Mouse (Mus musculus) heart, embryonic 10.5 days (tissue): Measurements from ENCODE around the gene Bsg. TPM values are rescaled to one million over a fixed set of nuclear protein-coding genes. Genes with fewer than 3 reads are reported as not detected.

ENCODE experiments used
- DNase-seq: peaks from one replicate; pipeline ENCODE4 v3.0.0-alpha.2; 2017; ENCODE audit warnings: low spot score
- H3K27ac ChIP-seq: fragments of 300-500 bp; sonication (generic); 2 replicates; pipeline ENCODE4 v1.5.1; 2016; ENCODE audit warnings: mild to moderate bottlenecking
- H3K27me3 ChIP-seq: fragments of 300-500 bp; sonication (generic); 2 replicates; pipeline ENCODE4 v1.6.1; 2016; ENCODE audit warnings: mild to moderate bottlenecking; ENCODE audit not compliant: poor library complexity, insufficient read depth, severe bottlenecking
- H3K36me3 ChIP-seq: fragments of 300-500 bp; sonication (generic); 2 replicates; pipeline ENCODE4 v1.6.1; 2016; ENCODE audit warnings: mild to moderate bottlenecking, moderate library complexity
- H3K4me1 ChIP-seq: fragments of 300-500 bp; sonication (generic); 2 replicates; pipeline ENCODE4 v1.6.1; 2016; ENCODE audit warnings: mild to moderate bottlenecking
- H3K4me3 ChIP-seq: fragments of 300-500 bp; sonication (generic); 2 replicates; pipeline ENCODE4 v1.5.1; 2016; ENCODE audit warnings: mild to moderate bottlenecking, moderate library complexity
- H3K9me3 ChIP-seq: fragments of 300-500 bp; sonication (generic); 2 replicates; pipeline ENCODE4 v1.6.1; 2016; ENCODE audit warnings: mild to moderate bottlenecking, moderate library complexity
- WGBS: fragments of 180-500 bp; shearing (Covaris S2); methylation state at CpG from one replicate; pipeline ENCODE4 v1.1.7; 2016; 5-methylcytosine and 5-hydroxymethylcytosine counted together
- polyA plus RNA-seq: library from polyadenylated mRNA; unstranded; fragments of >200 nt; fragmentation: Nextera tagmentation; extraction: Ambion mirVana; gene quantifications from 2 replicates; pipeline ENCODE4 v1.2.1, GENCODE M21; 2016

Bsg gene
- polyA plus RNA-seq, 1 experiment from 2014 or later: 1,251 TPM

DNA sequence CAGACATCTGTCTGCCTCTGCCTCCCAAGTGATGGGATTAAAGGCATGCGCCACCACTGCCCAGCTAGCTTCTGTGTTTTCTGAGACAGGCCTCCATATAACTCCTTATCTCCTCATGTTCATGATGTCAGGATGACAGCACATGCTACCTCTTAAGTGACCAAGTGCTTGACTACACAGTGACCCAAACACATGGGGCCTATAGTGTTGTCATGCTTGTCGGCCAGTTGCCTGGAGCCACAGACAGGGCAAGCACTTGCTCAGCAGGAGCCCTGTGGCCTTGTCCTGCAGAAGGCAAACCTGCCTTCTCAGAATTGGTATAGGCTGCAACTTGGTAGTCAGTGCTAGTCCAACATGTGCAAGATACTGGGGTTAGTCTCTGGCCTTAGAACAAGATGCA, 18.1 kb upstream of the Bsg start:
- Histone ChIP-seq H3K4me3 (no peak overlapping the region), H3K27me3 (no peaks in the 10 kb centered on the region), H3K9me3 (no peaks in the 10 kb centered on the region), H3K36me3 (peaks cover 60% of the 10 kb centered on the region), H3K4me1 (peaks cover 40% of the 10 kb centered on the region), H3K27ac (peak overlapping the region; percentile 43; the same call in 1 of the 2 replicates)
- no peak for DNase-seq
- 89% methylated on average over 2 of the region's 2 CpGs for WGBS

DNA sequence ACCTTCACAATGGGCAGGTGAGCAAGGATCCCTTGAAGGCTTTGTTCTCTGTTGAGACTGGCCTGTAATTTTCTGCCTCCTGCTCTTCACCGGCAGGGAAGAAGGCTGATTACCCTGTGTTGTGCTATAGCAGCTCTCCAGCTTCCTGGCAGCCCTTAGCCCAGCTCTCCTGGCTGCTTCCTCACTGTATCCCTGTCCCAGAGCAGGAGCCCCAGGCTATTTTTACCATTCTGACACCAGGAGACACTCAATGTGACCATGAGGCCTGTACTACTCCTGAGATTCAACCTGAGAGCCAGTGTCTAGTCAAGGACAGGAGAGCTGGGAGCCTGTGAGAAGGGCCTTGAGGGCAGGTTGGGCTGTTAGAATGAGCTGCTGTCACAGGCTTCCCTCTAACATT, 17.6 kb upstream of the Bsg start:
- Histone ChIP-seq H3K27ac (peak overlapping the region; percentile 43; the same call in 1 of the 2 replicates), H3K36me3 (peaks cover 60% of the 10 kb centered on the region), H3K27me3 (no peaks in the 10 kb centered on the region), H3K4me1 (peaks cover 36% of the 10 kb centered on the region), H3K4me3 (no peak overlapping the region; the same call in 1 of the 2 replicates), H3K9me3 (no peaks in the 10 kb centered on the region)
- WGBS: 81% methylated on average over 1 of the region's 1 CpGs
- no peak for DNase-seq

- H3K27ac ChIP-seq: no peak overlapping the region
- peaks cover 33% of the 10 kb centered on the region for H3K4me1 ChIP-seq
- 96% methylated on average over 6 of the region's 6 CpGs for WGBS
- no peak overlapping the region for H3K4me3 ChIP-seq
- H3K36me3 ChIP-seq: peaks cover 65% of the 10 kb centered on the region
- no peaks in the 10 kb centered on the region for H3K27me3 ChIP-seq
- no peaks in the 10 kb centered on the region for H3K9me3 ChIP-seq
- DNase-seq: no peak
Observed at GRCm38 (mm10) chr10:79687513-79687912, 16.8 kb upstream of the Bsg start.

DNA sequence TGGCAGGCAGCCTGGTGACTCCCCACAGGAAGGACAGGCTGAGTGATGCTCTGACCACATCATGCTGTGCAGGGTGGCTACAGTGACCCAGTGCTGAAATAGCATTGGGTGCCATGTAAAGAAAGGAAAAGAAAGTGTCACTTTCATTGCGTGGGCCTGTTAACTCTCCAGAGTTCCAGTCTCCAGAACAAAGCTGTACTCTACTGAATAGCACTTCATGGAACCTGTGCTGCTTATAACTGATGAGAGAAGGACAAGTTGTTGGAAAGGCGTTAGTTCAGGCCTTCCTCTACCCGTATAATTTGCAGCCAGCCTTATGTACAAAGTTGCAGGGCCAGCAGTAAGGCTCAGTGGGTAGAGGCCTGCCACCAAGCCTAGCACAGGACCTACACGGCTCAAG, 15.6 kb upstream of the Bsg start, which contains the start of gene Gzmm:
Gene Gzmm, plus strand, starts transcription at position 301 of the 400 bp plus-strand sequence.
- Histone ChIP-seq H3K4me1 (peaks cover 23% of the 10 kb centered on the region), H3K36me3 (peaks cover 67% of the 10 kb centered on the region), H3K9me3 (no peaks in the 10 kb centered on the region), H3K27ac (no peak within 1 kb of the TSS), H3K4me3 (no peak within 1 kb of the TSS), H3K27me3 (no peaks in the 10 kb centered on the region)
- WGBS: 83% methylated on average over 4 of the region's 4 CpGs
- DNase-seq: no peak

- 90% methylated on average over 3 of the region's 3 CpGs for WGBS
- DNase-seq: no peak
- H3K4me3 ChIP-seq: no peak overlapping the region
- H3K9me3 ChIP-seq: no peaks in the 10 kb centered on the region
- H3K27ac ChIP-seq: no peak overlapping the region
- no peaks in the 10 kb centered on the region for H3K27me3 ChIP-seq
- peaks cover 18% of the 10 kb centered on the region for H3K4me1 ChIP-seq
- H3K36me3 ChIP-seq: peaks cover 63% of the 10 kb centered on the region
Observed at GRCm38 (mm10) chr10:79689178-79689577, 15.1 kb upstream of the Bsg start.

- 94% methylated on average over 2 of the region's 2 CpGs for WGBS
- Histone ChIP-seq H3K27me3 (no peaks in the 10 kb centered on the region), H3K4me3 (no peak overlapping the region), H3K27ac (no peak overlapping the region), H3K9me3 (no peaks in the 10 kb centered on the region), H3K36me3 (peaks cover 34% of the 10 kb centered on the region), H3K4me1 (peaks cover 22% of the 10 kb centered on the region)
- no peak for DNase-seq
Observed at GRCm38 (mm10) chr10:79691986-79692548, 12.2 kb upstream of the Bsg start.

DNA sequence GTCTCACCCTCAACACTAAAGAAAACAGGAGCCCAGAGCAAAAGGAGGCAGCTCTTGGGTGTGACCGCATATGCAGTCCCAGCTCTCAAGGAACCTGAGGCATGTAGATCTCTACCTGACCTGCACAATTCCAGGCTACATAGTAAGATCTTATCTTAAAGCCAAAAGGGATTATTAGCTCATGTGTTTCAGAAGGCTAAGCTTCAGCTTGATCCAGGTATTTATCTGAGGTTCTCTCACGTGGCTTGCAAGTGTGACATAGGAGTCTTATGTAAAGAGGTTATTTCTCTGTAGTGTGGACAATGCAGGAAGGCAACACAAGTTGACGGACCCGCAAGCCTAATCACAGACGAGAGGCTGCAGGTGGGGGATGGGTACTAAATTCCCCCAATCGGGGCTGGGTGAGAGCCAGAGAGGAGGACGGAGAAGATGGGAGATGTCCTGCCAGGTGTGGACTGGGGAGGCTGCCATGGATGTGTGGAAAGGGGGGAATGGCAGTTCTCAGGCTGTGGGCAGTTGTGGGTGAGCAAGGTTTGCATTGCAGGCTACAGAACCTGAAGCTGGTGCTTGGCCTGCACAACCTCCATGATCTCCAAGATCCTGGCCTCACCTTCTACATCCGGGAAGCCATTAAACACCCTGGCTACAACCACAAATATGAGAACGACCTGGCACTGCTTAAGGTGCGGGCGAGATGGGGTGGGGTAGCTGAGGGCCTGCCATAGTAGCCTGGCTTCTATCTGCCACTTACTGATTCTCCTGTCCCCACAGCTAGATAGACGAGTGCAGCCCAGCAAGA, 10.5 kb upstream of the Bsg start:
- WGBS: 68% methylated on average over 12 of the region's 12 CpGs
- H3K36me3 ChIP-seq: peaks cover 17% of the 10 kb centered on the region
- peaks cover 20% of the 10 kb centered on the region for H3K4me1 ChIP-seq
- H3K4me3 ChIP-seq: no peak overlapping the region
- DNase-seq: no peak
- no peak overlapping the region for H3K27ac ChIP-seq
- no peaks in the 10 kb centered on the region for H3K27me3 ChIP-seq
- H3K9me3 ChIP-seq: no peaks in the 10 kb centered on the region

DNA sequence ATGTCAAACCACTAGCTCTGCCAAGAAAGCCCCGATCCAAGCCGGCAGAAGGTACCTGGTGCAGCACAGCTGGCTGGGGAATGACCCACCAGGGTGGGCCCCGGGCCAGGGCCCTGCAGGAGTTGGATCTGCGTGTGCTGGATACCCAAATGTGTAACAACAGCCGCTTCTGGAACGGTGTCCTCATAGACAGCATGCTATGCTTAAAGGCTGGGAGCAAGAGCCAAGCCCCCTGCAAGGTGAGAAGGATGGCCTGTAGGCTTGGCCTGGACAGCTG, 10.0 kb upstream of the Bsg start:
- H3K4me3 ChIP-seq: no peak overlapping the region
- H3K27ac ChIP-seq: no peak overlapping the region
- H3K4me1 ChIP-seq: peaks cover 20% of the 10 kb centered on the region
- peaks cover 11% of the 10 kb centered on the region for H3K36me3 ChIP-seq
- no peaks in the 10 kb centered on the region for H3K9me3 ChIP-seq
- H3K27me3 ChIP-seq: no peaks in the 10 kb centered on the region
- DNase-seq: no peak
- 81% methylated on average over 6 of the region's 6 CpGs for WGBS

DNA sequence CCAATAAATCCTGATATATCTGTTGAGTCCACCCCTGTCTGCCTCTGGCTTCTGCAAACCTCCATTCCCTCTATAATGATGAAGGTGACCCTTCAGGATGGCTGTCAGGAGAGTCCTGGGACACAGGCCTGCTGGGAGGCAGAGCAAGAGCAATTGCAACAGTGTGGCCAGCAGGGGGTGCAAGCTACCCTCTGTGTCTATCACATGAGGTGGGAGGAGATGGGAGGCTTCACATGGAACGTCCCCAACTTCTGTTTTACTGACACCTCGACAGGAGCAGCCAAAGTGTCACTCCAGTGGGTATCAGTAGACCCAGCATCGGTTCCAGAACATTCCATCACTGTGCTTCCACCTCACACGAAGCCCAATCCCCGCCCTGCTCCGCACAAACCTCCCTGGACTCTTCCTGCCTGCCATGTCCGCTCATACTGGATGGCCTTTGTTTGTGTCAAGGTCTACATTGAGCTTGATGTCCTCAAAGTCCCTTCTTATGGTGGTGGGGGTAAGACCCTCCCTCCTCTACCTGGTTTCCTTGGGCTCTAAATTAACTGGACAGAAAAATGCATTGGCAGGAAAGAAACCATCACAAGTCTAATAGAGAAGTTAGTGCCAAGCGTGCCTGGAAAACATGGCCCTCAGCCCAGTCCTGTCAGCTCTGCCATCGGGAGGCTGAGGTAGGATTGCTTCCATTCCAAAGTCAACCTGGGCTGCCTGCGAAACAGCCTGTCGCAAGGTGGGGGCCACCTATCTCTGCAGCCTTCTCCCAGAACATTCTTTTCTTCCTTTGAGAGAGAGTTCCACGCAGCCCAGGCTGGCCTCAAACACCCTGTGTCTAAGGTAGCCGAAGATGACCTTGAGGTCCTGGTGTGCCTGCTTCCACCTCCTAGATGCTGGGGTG, 8.8 kb upstream of the Bsg start:
- H3K4me1 ChIP-seq: peaks cover 23% of the 10 kb centered on the region
- no peak overlapping the region for H3K4me3 ChIP-seq
- DNase-seq: peak; percentile 90
- 0 out of 2 replicates have a peak, but pooled peaks cover 7% of the 10 kb centered on the region for H3K36me3 ChIP-seq
- WGBS: 64% methylated on average over 13 of the region's 13 CpGs
- no peaks in the 10 kb centered on the region for H3K27me3 ChIP-seq
- no peaks in the 10 kb centered on the region for H3K9me3 ChIP-seq
- peak overlapping the region; percentile 80 for H3K27ac ChIP-seq

GRCm38 (mm10) chr10:79696129-79696651, 8.1 kb upstream of the Bsg start:
- H3K27me3 ChIP-seq: no peaks in the 10 kb centered on the region
- WGBS: 42% methylated on average over 9 of the region's 9 CpGs
- 0 out of 2 replicates have a peak, but pooled peaks cover 7% of the 10 kb centered on the region for H3K36me3 ChIP-seq
- H3K4me3 ChIP-seq: no peak overlapping the region
- H3K9me3 ChIP-seq: no peaks in the 10 kb centered on the region
- H3K27ac ChIP-seq: peak overlapping the region; percentile 80
- H3K4me1 ChIP-seq: peaks cover 31% of the 10 kb centered on the region
- DNase-seq: peak; percentile 76

DNA sequence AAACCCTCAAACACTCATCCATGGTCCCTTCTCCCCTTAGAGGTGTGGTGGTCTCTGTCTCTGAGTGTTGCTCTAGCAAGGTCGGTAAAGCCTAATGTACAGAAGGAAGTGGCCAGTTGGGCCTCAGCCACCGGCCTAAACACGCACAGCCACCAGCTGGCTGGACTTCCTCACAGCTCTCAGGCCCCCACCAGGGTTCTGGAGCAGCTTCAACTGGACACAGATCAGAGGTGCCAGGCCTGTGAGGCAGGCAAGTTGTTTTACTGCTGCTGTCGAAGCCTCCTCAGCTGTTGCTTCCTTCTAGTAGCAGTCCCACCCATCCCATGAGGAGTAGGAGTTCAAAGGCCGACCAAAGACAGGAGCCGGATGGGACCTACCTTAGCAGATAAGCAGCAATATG, 6.4 kb upstream of the Bsg start:
- no peaks in the 10 kb centered on the region for H3K36me3 ChIP-seq
- no peak overlapping the region for H3K27ac ChIP-seq
- no peaks in the 10 kb centered on the region for H3K27me3 ChIP-seq
- no peak overlapping the region for H3K4me3 ChIP-seq
- no peaks in the 10 kb centered on the region for H3K9me3 ChIP-seq
- H3K4me1 ChIP-seq: peaks cover 39% of the 10 kb centered on the region
- DNase-seq: no peak
- WGBS: 75% methylated on average over 6 of the region's 6 CpGs

DNA sequence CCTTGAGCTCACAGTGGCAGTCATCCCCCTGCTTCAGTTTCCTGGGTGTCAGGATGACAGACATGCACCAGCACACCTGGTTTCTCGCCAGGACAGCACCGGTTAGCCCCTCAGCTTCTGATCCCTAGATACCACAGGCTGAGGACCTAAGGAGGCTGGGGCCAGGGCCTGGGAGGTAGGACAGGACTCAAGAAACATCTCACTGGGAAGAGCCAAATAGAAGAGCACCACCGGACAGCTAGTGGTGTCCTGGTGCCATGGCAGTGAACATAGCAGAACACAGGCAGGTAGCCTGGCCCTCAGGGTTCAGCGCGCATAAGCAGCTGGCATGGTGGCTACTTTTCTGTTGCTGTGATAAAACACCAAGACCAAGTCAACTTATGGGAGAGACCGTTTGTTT, 5.8 kb upstream of the Bsg start:
- Histone ChIP-seq H3K36me3 (no peaks in the 10 kb centered on the region), H3K4me3 (no peak overlapping the region), H3K27ac (no peak overlapping the region), H3K9me3 (no peaks in the 10 kb centered on the region), H3K27me3 (no peaks in the 10 kb centered on the region), H3K4me1 (peaks cover 39% of the 10 kb centered on the region)
- DNase-seq: no peak
- 84% methylated on average over 6 of the region's 6 CpGs for WGBS

- Histone ChIP-seq H3K9me3 (no peaks in the 10 kb centered on the region), H3K4me3 (peak overlapping the region; percentile 8; the same call in 1 of the 2 replicates), H3K27ac (peak overlapping the region; percentile 81), H3K27me3 (no peaks in the 10 kb centered on the region), H3K4me1 (peaks cover 40% of the 10 kb centered on the region), H3K36me3 (no peaks in the 10 kb centered on the region)
- WGBS: 27% methylated on average over 7 of the region's 7 CpGs
- peak; percentile 72 for DNase-seq
Observed at GRCm38 (mm10) chr10:79700676-79701075, 3.6 kb upstream of the Bsg start.
